Mouse (Mus musculus): ENCODE measurements at regions not wholly inside any gene's neighbourhood (a gene's known extent, or its start where the extent isn't known, plus 50 kb on each side); places are given as distances from the start of the nearest gene placed in this dataset.

DNA sequence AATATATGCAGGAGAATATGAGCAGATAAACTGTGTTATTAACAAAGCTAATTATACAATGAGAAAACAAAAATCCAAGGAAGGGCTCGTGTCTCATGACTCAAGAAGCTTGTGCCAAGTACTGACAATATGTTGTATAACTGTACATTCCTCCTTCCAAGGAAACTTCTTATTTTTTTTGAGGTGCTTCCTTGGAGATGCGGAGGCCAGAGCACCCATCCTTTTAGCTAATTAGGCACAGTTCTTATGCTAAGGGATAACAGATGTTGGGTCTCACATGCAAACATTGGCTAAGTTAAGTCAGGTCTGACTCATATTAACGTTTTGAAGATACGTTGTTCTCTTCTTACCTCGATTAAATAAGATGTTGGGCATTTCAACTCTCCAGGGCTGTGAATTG lies 426.1 kb downstream of the Adra2a start:
- DNase-seq: no peak

- no peak for DNase-seq
Observed at GRCm38 (mm10) chr19:54498066-54498465, 454.1 kb downstream of the Adra2a start.

DNA sequence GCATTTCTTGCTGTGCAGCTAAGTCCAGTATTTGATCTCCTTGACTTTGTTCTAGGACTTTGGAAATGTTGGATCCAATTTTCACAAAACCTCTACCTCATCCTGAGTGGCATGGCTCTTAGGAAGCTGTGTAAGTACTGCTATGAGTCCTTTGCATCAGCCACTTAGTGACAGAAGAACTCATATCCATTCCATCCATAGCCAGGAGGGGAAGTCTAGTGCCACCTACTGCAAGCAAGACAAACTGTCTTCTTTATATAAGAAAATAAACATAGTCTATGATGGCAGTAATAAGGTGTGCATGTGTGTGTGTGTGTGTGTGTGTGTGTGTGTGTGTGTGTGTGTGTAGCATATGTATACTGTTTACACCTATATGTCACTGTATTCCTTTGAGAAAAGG lies 489.9 kb downstream of the Adra2a start:
- no peak for DNase-seq

GRCm38 (mm10) chr19:54555351-54555750 lies 511.4 kb downstream of the Adra2a start:
- no peak for DNase-seq

- no peak for DNase-seq
Observed at GRCm38 (mm10) chr19:54557984-54558383, 514.0 kb downstream of the Adra2a start.

- DNase-seq: no peak
Observed at GRCm38 (mm10) chr19:54583574-54583973, 539.6 kb downstream of the Adra2a start.

DNA sequence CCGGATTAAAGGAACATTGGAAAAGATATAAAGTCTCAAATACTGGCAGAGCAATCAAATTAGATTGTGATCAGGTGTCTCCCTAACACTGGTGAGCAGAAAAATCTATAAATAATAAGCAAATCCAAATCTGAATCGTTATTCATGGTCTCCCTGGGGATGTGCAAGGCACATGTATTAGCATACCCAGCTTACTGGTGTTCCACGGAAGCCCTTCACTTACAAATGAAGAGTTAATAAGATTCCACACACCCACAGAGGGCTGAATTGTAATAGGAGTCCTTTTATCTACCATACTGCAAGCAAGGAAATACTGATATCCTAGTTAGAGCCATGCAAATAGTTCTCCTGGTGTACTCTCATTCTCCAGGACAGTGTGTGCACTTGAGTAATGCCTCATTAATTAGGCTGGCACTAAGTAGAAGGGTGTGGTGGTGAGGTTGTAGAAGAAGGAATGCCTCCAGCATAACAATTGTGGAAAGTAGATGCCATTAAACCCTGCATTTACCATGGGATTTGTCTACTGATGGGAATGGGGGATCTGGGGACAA lies 540.8 kb downstream of the Adra2a start:
- no peak for DNase-seq

DNA sequence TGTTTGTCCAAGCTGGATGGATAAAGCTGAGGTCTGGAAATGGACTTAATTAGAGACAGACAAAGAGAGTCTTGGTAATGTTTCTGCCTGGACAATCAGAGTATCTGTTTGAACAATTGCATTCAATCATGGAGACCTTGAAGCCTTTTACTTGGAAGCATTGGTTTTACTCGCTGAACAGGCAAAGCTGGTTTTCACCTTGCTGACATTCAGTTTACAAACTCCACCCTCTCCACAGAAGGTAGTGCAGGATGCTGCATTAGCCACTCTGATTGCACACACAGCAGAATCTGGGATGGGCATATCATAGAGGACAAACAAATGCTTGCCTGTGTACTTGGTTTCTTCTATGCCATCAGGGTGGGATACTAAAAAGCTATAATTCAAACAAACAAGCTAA lies 541.4 kb downstream of the Adra2a start:
- DNase-seq: no peak

DNA sequence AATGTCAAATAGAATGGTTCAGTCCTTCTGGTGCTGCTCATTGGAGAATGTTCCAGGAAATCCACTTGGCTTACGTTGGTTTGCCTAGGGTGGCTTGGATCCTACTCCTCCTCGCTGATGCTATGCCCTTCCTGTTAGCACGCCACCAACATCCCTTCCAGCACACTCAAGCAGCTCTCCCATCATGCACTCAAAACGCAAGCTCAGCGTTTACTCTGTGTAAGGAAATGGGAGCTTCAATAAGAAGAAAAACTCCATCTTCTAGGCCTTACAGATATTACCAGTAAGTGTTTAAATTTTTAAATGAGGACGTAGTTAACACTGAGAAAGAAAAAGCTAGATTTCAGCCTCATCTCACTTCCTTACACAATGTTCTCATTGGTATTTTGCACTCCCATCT lies 523.7 kb downstream of the Gpam start:
- no peak for DNase-seq

DNA sequence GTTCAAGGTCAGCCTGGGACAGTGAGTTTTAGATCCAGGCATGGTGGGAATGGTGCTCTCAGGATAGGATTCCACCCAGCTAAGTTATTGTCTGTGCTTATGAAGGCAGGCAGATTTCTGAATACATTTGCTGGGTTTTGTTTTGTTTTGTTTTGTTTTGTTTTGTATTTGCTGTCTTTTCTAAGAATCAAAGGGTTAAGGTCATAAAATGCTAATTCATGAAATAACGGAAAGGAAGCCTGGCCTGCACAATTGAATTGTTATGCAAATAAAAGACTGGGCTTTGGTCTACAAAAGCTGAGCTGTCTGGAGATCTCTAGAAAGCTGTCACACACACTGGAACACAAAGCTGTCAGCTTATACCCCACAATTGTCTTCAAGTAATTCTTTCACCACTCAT lies 521.7 kb downstream of the Gpam start:
- no peak for DNase-seq

DNA sequence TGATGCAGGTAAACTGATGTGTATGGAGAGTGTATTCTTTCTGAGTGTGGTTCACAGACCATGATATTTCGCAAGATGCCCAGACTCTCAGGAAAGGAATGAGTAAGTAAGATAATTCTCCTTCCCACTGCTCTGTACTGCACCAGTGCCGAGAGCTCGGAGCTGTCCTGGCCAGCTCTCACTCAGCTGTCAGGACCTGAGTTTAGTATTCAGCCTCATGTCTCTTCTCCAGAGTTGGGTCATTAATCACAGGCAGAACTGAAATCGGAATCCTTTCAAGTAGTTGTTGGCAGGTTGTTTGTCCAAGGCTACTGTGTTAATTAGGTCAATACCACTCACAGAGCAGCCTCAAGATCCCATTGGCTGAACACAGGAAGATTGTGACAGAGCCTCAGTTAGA lies 510.1 kb downstream of the Gpam start:
- DNase-seq: no peak

All from heart, postnatal 4 days (tissue).